Mouse (Mus musculus) frontal cortex, adult 2 months (tissue): ENCODE results near the gene Hspa4l. TPM values are rescaled to one million over a fixed set of nuclear protein-coding genes. Genes with fewer than 3 reads are reported as not detected.

ENCODE experiments used
- DNase-seq, 2 experiments: peaks; one replicate each; pipeline ENCODE4 v3.0.0; 2022; ENCODE audit warnings: low spot score in 1 of 2; ENCODE audit errors: extremely low spot score in 1 of 2
- polyA plus RNA-seq: library from polyadenylated mRNA; depleted of rRNA; stranded (reverse); fragments of >200 nt; gene quantifications from 2 replicates; pipeline ENCODE4 v1.2.3, GENCODE M21; 2012; rRNA removed

The Hspa4l gene
- polyA plus RNA-seq = 35.9 and 43.1 TPM in 2 replicates

DNA sequence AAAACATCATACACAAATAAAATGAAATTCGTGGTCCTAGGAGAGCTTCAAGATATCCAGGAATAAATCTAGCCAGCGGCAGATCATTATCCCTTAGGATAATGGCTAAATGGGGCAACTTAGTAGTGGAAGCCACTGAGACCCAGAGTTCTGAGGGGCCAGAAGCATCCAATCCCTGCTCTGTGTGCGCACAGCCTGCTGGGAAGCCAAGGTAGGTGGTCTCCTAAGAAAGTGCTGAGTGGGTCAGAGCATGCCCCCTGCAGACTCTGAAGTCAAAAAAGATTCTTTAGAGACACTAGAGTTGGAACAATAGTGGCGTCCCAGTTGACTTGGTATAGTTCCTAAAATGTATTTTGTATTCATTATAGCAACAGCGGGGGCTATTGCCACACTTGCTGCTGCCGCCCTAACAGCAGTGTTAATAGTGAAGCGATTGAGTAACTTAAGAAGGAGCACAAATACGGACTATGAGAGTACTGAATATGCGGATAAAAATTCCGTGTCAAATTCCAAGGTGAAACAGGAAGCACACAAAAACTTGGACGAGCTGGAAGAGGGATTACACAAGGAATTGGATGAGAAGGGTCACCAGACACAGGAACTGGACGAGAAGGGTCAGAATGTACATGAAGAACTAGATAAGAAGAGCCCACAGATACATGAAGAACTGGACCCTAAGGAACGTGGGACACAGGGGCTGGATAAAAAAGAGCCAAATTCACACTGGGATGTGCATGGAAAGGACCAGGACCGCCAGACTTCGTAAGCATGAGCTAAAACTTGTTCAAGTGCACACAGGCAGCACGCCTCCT, at the start of gene Hspa4l:
TSS of gene Hspa4l (plus strand) at position 472 of the 812 bp plus-strand sequence.
- DNase-seq = peak in 1 of 2 experiments; percentile 45

GRCm38 (mm10) chr3:40695162-40695561, 49.1 kb upstream of the Hspa4l start:
- no peak for DNase-seq

DNA sequence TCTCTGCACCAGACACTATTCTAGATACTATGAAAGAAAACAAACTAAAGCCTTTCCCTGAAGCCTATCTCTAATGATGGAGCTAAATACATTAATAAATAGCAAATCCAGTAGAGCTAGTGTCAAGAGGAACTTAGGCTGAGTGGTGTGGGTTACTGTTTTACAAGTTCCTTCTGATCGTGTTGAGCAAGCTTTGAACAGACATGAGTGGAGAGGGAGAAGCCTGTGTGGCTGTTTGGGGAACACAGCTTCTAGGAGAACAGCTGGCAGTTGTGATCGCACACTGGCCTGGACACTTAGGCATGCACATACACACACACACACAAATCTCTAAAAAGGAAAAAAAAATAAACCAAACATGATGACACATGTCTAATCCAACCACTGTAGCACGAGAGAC, 45.5 kb upstream of the Hspa4l start:
- no peak for DNase-seq

DNA sequence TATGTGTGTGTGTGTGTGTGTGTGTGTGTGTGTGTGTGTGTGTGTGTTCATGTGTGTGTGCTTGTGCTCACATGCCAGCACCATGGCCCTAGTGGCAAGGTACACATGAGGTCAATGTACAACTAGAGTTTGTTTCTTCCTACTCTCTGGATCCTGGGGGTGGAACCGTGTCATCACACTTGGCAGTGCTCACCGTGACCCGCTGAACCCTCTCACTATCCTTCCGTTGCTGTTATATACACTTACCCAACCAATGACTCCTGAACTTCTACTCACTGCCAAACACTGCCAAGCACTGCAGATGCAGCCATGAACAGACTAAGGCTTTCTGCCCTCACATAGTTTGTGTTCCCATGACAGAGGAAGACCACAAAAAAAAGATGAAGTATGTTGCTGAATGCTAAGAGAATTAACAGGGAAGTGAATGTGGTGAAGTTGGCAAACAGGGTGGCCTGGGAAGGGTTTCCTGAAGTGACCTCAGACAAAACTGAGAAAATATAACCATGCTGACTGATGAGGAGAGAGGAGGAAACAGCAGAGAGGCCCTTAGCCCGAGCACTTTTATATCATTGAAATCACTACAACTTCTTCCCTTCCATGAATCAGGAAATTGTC, 39.4 kb upstream of the Hspa4l start:
- DNase-seq = no peak

DNA sequence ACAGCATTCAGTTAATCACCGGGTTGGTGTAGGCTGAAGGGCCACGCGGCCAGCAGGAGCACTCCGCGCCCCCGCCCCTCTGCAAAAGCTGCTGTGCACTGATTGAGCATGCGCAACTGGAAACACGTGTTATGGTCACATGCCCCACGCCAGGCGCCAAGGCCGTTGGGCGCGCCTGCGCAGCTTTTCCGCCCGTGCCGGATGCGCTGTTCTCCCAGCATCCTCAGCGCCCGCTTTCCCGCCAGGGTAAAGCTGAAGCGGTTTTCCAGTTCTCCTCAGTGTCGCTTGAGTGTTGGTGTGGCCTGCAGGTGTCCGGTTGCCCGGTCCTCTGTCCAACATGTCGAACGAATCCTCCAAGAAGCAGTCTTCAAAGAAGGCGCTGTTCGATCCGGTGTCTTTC, 35.6 kb upstream of the Hspa4l start, which contains the start of gene Slc25a31:
TSS of gene Slc25a31 (plus strand) at position 201 of the 400 bp plus-strand sequence.
- DNase-seq = no peak

DNA sequence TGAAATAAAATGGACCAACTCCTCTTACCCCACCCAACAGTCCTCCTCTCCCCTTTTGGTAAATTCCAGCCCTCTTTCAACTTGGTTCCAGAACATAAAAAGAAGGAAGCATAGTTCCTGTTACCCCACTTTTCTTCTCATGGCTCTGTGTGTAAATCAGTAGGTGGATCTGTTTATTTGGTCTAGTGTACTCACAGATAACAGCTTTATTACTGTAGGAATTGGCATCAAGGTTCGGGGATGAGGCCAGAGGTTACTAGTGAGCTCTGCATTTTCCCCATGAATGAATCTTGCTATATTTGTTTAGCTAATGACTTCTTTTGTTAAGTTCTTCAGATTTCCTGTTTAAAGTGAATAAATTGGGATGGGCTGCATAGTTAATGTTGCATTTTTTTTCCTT, 28.2 kb upstream of the Hspa4l start:
- no peak for DNase-seq

DNA sequence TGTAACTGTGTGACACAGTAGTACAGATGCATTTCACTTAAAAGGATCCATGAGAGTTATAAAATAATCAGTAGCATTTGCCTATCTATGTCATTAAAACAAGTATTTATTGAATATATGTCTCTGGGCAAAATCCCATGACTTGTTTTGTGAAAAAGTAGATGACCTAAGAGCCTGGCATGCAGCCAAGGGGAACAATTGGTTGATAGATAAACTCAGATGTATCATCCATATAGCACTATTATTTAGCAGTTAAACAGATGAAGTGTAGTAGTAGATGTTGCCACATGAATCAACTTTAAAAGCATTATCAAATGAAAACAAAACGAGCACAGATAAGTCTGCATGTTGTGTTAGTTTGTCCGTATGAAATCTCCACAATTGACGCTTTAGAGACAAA, 25.3 kb upstream of the Hspa4l start:
- no peak for DNase-seq

DNA sequence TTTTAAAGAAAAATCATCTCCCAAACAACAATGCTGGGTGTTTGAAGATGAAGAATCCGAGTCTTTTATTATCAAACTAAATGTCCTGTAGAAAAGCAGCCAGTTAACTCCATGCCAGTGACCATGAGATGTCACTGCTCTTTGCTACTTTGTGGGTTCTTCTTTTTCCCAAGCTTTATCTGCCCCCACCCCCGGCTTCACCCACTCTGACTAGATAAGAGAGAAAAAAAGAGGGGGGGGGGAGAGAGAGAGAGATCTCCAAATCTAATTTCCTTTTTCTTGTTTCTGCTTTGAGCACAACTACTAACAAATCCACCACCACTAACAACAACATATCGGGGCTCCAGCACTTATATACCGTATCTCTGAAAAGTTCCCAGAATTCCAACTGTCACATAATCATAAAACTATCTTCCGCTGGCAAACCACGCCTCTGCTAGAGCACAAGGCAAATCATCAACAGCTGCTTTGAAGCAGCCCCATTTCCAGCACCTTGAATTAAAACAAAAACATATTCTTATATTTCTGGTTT, 5.8 kb upstream of the Hspa4l start:
- DNase-seq = no peak

DNA sequence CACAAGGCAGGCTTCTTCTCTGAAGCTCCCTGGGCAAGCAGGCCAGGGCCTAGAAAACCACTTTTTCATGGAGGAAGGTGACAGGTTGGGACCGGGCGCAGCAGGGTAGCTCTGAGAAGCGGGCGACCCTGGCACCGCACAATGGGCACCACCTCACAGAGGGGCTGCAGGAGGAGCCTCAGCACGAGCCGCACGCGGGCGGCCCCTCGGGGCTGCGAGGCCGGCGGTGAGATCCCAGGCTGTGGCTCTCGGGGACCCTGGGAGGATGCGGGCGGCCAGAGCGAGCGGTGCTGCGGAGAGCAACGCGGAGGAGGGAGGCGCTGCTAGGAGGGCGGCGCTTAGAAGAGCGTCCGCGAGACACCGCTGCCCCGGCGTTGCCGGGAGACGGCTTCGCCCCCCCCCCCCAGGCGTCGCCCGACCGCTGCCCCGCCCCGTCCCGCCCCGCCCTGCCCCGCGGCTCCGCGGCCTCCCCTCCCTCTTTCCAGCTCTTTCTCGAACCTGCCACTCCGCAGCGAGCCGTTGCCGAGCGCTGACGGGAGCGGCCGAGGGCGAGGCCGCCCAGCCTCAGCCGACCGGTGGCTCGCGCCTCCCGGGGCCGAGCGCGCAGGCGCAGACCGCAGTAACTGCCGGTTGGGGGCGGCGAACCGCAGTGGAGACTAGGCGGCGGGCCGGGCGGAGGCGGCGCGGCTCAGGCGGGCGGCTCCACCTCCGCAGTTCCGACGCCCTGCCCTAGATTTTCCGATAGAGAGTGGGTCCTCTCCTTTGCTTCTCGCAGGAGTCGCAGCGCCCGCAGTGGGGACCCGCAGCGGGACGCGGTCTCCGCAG, 753 bp downstream of the Hspa4l start:
- peak; percentile 86 to 92 for DNase-seq

GRCm38 (mm10) chr3:40745661-40746547, 1.6 kb downstream of the Hspa4l start:
- DNase-seq = peak in 1 of 2 experiments; percentile 40

GRCm38 (mm10) chr3:40760746-40761145, 16.5 kb downstream of the Hspa4l start:
- DNase-seq = no peak

- no peak for DNase-seq
Measured at GRCm38 (mm10) chr3:40761312-40761711, 17.0 kb downstream of the Hspa4l start.

- DNase-seq = no peak
Measured at GRCm38 (mm10) chr3:40793783-40794182, 49.5 kb downstream of the Hspa4l start.

DNA sequence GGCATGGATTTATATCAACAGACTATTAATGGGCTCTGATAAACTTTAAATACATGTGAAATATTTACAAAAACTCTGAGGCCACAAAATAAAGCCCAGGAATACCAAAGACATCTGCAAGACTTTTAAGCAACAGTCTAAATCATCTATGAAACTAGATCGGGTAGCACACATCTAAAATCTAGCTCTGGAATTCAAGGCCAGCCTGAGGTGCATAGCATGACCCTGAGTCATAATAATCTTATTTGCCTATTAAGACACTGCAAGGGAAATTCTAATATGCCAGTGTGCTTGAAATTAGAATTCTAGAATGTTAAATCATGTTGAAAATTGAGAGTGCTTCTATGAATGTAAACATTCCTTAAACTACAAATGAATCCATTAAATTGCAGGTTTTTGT, 53.8 kb downstream of the Hspa4l start:
- no peak for DNase-seq

DNA sequence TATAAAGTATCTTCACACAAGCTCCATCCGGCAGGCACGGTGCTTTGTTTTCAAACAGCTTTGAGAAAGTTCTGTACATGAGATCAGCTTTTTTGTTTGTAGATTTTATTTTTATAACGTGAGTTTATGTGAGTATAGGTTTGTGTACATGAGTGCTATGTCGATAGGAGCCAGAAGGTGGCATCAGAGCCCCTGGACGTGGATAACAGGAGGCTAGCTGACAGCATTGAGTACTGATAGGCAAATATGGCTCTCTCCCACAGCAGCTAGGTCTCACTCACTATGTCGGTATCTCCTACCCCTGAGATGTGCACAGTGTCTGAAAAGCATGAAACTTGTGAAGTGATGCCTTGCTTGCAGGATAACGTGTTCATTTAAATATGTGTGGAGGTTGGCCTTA, 54.2 kb downstream of the Hspa4l start:
- DNase-seq = peak; percentile 19 to 52

- DNase-seq = peak; percentile 90 to 98
Measured at GRCm38 (mm10) chr3:40799530-40800372, 55.5 kb downstream of the Hspa4l start, which contains the start of gene Plk4. Gene Plk4 (plus strand): TSS chr3:40800019.

- peak in 1 of 2 experiments; percentile 31 for DNase-seq
Measured at GRCm38 (mm10) chr3:40800373-40800823, 56.1 kb downstream of the Hspa4l start.

DNA sequence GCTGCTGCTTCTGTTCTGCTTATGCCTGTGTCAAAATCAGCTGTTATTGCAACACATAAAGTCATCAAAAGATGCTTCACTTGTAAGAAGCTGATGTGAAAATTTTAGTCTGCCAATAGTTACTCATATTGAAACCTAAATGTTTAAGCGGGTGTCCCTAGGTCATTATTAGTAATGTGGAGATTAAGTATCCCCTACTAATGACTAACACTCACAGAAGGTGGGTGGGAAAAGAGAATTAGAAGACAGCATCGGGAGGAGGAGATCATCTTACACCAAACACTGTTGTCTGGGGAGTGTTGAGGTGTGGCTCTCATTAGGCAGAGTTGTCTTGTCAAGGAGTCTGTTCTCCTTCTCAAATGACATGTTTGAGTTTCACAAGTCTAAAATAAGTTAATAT, 62.6 kb downstream of the Hspa4l start:
- no peak for DNase-seq

DNA sequence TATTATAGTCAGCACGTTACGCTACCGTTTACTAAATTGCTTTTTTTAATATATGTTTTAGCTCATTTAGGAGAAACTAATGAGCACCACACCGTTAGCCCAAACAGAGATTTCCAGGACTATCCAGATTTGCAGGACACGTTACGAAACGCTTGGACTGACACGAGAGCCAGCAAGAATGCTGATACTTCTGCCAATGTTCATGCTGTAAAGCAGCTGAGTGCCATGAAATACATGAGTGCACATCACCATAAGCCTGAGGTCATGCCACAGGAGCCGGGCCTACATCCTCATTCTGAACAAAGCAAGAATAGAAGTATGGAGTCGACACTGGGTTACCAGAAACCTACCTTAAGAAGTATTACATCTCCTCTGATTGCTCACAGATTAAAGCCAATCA, 64.4 kb downstream of the Hspa4l start:
- no peak for DNase-seq
